Mouse (Mus musculus) C2C12 (cell line): Measurements from ENCODE around the gene Phf13.

ENCODE experiments used
- CEBPB ChIP-seq: IDR thresholded peaks from one replicate; pipeline ENCODE4 v1.6.1; 2011; ENCODE audit warnings: low read depth, mild to moderate bottlenecking, control low read depth, moderate library complexity
- CTCF ChIP-seq: IDR thresholded peaks from one replicate; pipeline ENCODE4 v1.5.1; 2011; ENCODE audit not compliant: control insufficient read depth, insufficient read depth, insufficient read length
- MYOG ChIP-seq: IDR thresholded peaks from one replicate; pipeline ENCODE4 v1.6.1; 2011; ENCODE audit not compliant: control insufficient read depth, insufficient read length; ENCODE audit errors: extremely low read depth

DNA sequence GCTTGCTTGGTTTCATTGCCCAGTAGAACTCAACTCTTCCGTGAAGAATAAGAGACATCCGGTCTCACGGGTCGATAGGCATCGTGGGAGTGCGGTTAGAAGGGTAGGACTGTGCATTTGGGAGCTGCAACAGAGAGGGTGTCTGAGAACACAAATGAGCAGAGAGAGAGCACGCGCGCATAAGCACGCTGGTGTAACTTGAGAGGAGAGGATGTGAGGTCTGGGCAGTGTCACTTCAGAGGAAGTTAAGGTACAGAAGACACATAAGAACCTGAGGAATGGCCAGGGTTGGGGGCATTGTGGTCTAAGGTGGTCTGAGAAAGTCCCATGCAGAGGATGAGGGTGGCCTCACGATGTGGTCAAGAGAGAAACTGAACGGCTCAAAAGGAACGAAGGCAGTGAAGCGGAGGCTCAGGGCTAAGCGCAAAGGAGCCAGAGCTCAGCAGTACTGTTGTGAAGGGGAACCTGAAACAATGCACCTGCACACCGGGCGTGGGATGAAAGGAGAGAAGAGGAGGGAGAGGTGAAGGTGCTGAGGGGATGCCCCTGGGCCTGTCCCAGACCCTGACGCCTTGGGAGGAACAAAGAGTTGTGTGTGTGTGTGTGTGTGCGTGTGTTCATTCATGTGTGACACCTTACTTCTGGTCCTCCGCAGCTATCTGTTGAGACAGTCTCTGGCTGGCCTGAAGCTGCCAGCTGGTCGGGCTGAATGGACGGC is 46.0 kb upstream of the Phf13 start:
- no peak for TF ChIP-seq CTCF
- TF ChIP-seq MYOG: no peak
- no peak for TF ChIP-seq CEBPB
